15 mouse cellular contexts compared by ENCODE assay signal in genomic region chr14:79589401-79589800, GRCm38 (mm10). TPM values are rescaled to one million over a fixed set of nuclear protein-coding genes. Genes with fewer than 3 reads are reported as not detected.
DNase-seq lines count a peak whose midpoint lies in the region; ATAC-seq and TF ChIP-seq lines count a peak whose summit lies in the region.
"Had no signal": no experiment of that assay in that cellular context is flagged by ENCODE, and none has a peak within 500 bp of the region (broad histone marks: within the 10 kb centered on the region; RNA-seq: fewer than 3 reads in every experiment).

No protein-coding gene starts in this region.

- 85% methylated on average over 6 of the region's 6 CpGs for WGBS in intestine, embryonic 15.5 days
- 84% methylated on average over 6 of the region's 6 CpGs for WGBS in intestine, postnatal 0 days
- 90% methylated on average over 6 of the region's 6 CpGs for WGBS in stomach, embryonic 15.5 days
- 81% methylated on average over 6 of the region's 6 CpGs for WGBS in stomach, postnatal 0 days
- 94% methylated on average over 6 of the region's 6 CpGs for WGBS in neural tube, embryonic 15.5 days

- intact Hi-C loops in gastrocnemius, adult 2 months (cut with DNase I) = loop anchor here (2.0 kb wide), 1 partner anchor 109 kb away; the partner anchor contains the start of genes Elf1 and Wbp4
- intact Hi-C loops in gastrocnemius, postnatal 36 days (cut with DNase I) = loop anchor here (5.0 to 10.0 kb wide), 2 partner anchors 107 to 195 kb away; partner anchors contain the start of genes Elf1, Mtrf1, Naa16 and Wbp4

- H3K4me1 ChIP-seq in intestine, embryonic 15.5 days (replicated peaks) = peaks cover 9% of the 10 kb centered on the region; the same call in 1 of the 2 replicates
- H3K4me1 ChIP-seq in intestine, postnatal 0 days (replicated peaks; ENCODE audit: control insufficient read depth, insufficient read depth, low read length) = 0 out of 2 replicates have a peak, but pooled peaks cover 3% of the 10 kb centered on the region
- peaks cover 6% of the 10 kb centered on the region for H3K4me1 ChIP-seq in stomach, embryonic 15.5 days
- H3K4me1 ChIP-seq in stomach, postnatal 0 days (replicated peaks; ENCODE audit: control insufficient read depth, insufficient read depth) = peaks cover 2% of the 10 kb centered on the region; the same call in 1 of the 2 replicates
- peaks cover 30% of the 10 kb centered on the region for H3K4me1 ChIP-seq in neural tube, embryonic 15.5 days

- H3K9me3 ChIP-seq in intestine, embryonic 15.5 days = no peaks in the 10 kb centered on the region
- no peaks in the 10 kb centered on the region for H3K9me3 ChIP-seq in intestine, postnatal 0 days (ENCODE audit: control insufficient read depth)
- no peaks in the 10 kb centered on the region for H3K9me3 ChIP-seq in stomach, embryonic 15.5 days
- H3K9me3 ChIP-seq in stomach, postnatal 0 days (ENCODE audit: control insufficient read depth, low read length) = no peaks in the 10 kb centered on the region
- H3K9me3 ChIP-seq in neural tube, embryonic 15.5 days (replicated peaks) = no peaks in the 10 kb centered on the region
- H3K9me3 ChIP-seq: embryonic facial prominence, embryonic 12.5 days; hindbrain, embryonic 10.5 days; limb, embryonic 15.5 days had no signal

- no peak for TF ChIP-seq CTCF in gastrocnemius, adult 2 months (IDR thresholded peaks at IDR 0.05)
- no peak for TF ChIP-seq CTCF in intestine, postnatal 0 days (IDR thresholded peaks at IDR 0.05; ENCODE audit: low read depth)
- TF ChIP-seq CTCF in stomach, postnatal 0 days (IDR thresholded peaks at IDR 0.05; ENCODE audit: low read depth) = no peak

- no peak for ATAC-seq in intestine, embryonic 15.5 days
- no peak for ATAC-seq in intestine, postnatal 0 days
- ATAC-seq in stomach, embryonic 15.5 days (ENCODE audit: insufficient read depth, low FRiP score, low read depth) = no peak
- ATAC-seq in stomach, postnatal 0 days (ENCODE audit: low FRiP score, low TSS enrichment) = no peak
- ATAC-seq in neural tube, embryonic 15.5 days (ENCODE audit: low FRiP score) = no peak

- 0 out of 2 replicates have a peak, but pooled peaks cover 4% of the 10 kb centered on the region for H3K36me3 ChIP-seq in intestine, embryonic 15.5 days
- H3K36me3 ChIP-seq in intestine, postnatal 0 days (ENCODE audit: control insufficient read depth, insufficient read depth) = no peaks in the 10 kb centered on the region
- H3K36me3 ChIP-seq in stomach, embryonic 15.5 days = peaks cover 3% of the 10 kb centered on the region; the same call in 1 of the 2 replicates
- no peaks in the 10 kb centered on the region for H3K36me3 ChIP-seq in stomach, postnatal 0 days (ENCODE audit: control insufficient read depth, insufficient read depth, low read length)
- H3K36me3 ChIP-seq in neural tube, embryonic 15.5 days = no peaks in the 10 kb centered on the region; the same call in 1 of the 2 replicates

- no peak for TF ChIP-seq EP300 in stomach, postnatal 0 days (optimal IDR thresholded peaks at IDR 0.05)

- DNase-seq in gastrocnemius, adult 2 months = no peak
- DNase-seq in gastrocnemius, postnatal 36 days = no peak
- no peak for DNase-seq in stomach, postnatal 0 days (ENCODE audit: low spot score)
- DNase-seq in ovary, postnatal 14 days (ENCODE audit: low spot score) = no peak
- DNase-seq: cerebellum, postnatal 36 days; kidney, adult 8-10 months; lung, postnatal 10 days had no signal

- peak overlapping the region; percentile 97 for H3K27ac ChIP-seq in gastrocnemius, adult 2 months
- H3K27ac ChIP-seq in intestine, embryonic 15.5 days = no peak overlapping the region
- H3K27ac ChIP-seq in intestine, postnatal 0 days (ENCODE audit: low read depth, low read length) = no peak overlapping the region
- H3K27ac ChIP-seq in stomach, embryonic 15.5 days = no peak overlapping the region
- no peak overlapping the region for H3K27ac ChIP-seq in stomach, postnatal 0 days (replicated peaks)
- H3K27ac ChIP-seq in neural tube, embryonic 15.5 days (replicated peaks) = no peak overlapping the region
- H3K27ac ChIP-seq: embryonic facial prominence, embryonic 12.5 days; hindbrain, embryonic 10.5 days; left cerebral cortex, adult 2 months; limb, embryonic 15.5 days had no signal

- H3K4me3 ChIP-seq in gastrocnemius, adult 2 months = peak overlapping the region; percentile 3; the same call in 1 of the 2 replicates
- no peak overlapping the region for H3K4me3 ChIP-seq in intestine, embryonic 15.5 days (replicated peaks)
- no peak overlapping the region for H3K4me3 ChIP-seq in intestine, postnatal 0 days (ENCODE audit: low read depth, low read length)
- H3K4me3 ChIP-seq in stomach, embryonic 15.5 days (replicated peaks) = no peak overlapping the region
- no peak overlapping the region for H3K4me3 ChIP-seq in stomach, postnatal 0 days (ENCODE audit: low read depth, low read length)
- no peak overlapping the region for H3K4me3 ChIP-seq in neural tube, embryonic 15.5 days (replicated peaks)

- H3K9ac ChIP-seq in intestine, embryonic 15.5 days = no peak overlapping the region
- no peak overlapping the region for H3K9ac ChIP-seq in intestine, postnatal 0 days (ENCODE audit: low read depth, low read length)
- no peak overlapping the region for H3K9ac ChIP-seq in stomach, embryonic 15.5 days
- H3K9ac ChIP-seq in stomach, postnatal 0 days (ENCODE audit: low read length) = no peak overlapping the region
- no peak overlapping the region for H3K9ac ChIP-seq in neural tube, embryonic 15.5 days (replicated peaks)
- H3K9ac ChIP-seq: embryonic facial prominence, embryonic 12.5 days; limb, embryonic 15.5 days had no signal

- H3K4me2 ChIP-seq in intestine, embryonic 15.5 days (replicated peaks) = peak overlapping the region; percentile 58; the same call in 1 of the 2 replicates
- no peak overlapping the region for H3K4me2 ChIP-seq in intestine, postnatal 0 days (replicated peaks; ENCODE audit: low read depth)
- 0 out of 2 replicates have a peak overlapping the region, but pooled peaks have one; percentile 72 for H3K4me2 ChIP-seq in stomach, embryonic 15.5 days
- H3K4me2 ChIP-seq in stomach, postnatal 0 days (replicated peaks; ENCODE audit: low read depth) = no peak overlapping the region
- peak overlapping the region; percentile 80 for H3K4me2 ChIP-seq in neural tube, embryonic 15.5 days

- no peaks in the 10 kb centered on the region for H3K27me3 ChIP-seq in intestine, embryonic 15.5 days (replicated peaks)
- no peaks in the 10 kb centered on the region for H3K27me3 ChIP-seq in intestine, postnatal 0 days (replicated peaks; ENCODE audit: control insufficient read depth, insufficient read depth, low read length)
- H3K27me3 ChIP-seq in stomach, embryonic 15.5 days (replicated peaks) = no peaks in the 10 kb centered on the region
- H3K27me3 ChIP-seq in stomach, postnatal 0 days (ENCODE audit: control insufficient read depth, insufficient read depth, low read length) = no peaks in the 10 kb centered on the region
- H3K27me3 ChIP-seq in neural tube, embryonic 15.5 days (replicated peaks) = no peaks in the 10 kb centered on the region
- H3K27me3 ChIP-seq: embryonic facial prominence, embryonic 12.5 days; limb, embryonic 15.5 days had no signal

RNA-seq across cellular contexts. Expression of gene Sugt1, which starts 1.9 kb away (rescaled TPM):
- 10 to 100 TPM; 96.5 to 97.2 TPM for total RNA-seq in gastrocnemius, adult 2 months (2021)
- total RNA-seq in gastrocnemius, postnatal 36 days (2021) = 10 to 100 TPM; 68.2 to 95.4 TPM
- polyA plus RNA-seq in intestine, embryonic 15.5 days (2015; fragmentation: Nextera tagmentation; extraction: Ambion mirVana) = 105 and 113 TPM in 2 replicates
- 81.3 and 83.2 TPM in 2 replicates for polyA plus RNA-seq in intestine, postnatal 0 days (2015; fragmentation: Nextera tagmentation; extraction: Ambion mirVana)
- 105 and 111 TPM in 2 replicates for polyA plus RNA-seq in stomach, embryonic 15.5 days (2015; fragmentation: Nextera tagmentation; extraction: Ambion mirVana)
- polyA plus RNA-seq in stomach, postnatal 0 days (2015; fragmentation: Nextera tagmentation; extraction: Ambion mirVana) = 70.4 and 73.7 TPM in 2 replicates
- polyA plus RNA-seq in neural tube, embryonic 15.5 days (2015; fragmentation: Nextera tagmentation; extraction: Ambion mirVana) = 93.9 and 101 TPM in 2 replicates

Comparison
In these comparisons a context has a peak if more than half of its experiments do, and no peak if none do; other contexts are left out.
1. H3K4me2 ChIP-seq: peak in intestine, embryonic 15.5 days (single experiment), stomach, embryonic 15.5 days (single experiment) and neural tube, embryonic 15.5 days (single experiment); none in intestine, postnatal 0 days (single experiment) and stomach, postnatal 0 days (single experiment).